Comparison of ENCODE assay signal across 24 mouse cellular contexts in genomic region chr6:55879356-55879960, GRCm38 (mm10). TPM values are rescaled to one million over a fixed set of nuclear protein-coding genes. Genes with fewer than 3 reads are reported as not detected.
DNase-seq lines count a peak whose midpoint lies in the region; ATAC-seq lines count a peak whose summit lies in the region.
"Had no signal": no experiment of that assay in that cellular context is flagged by ENCODE, and none has a peak within 500 bp of the region (broad histone marks: within the 10 kb centered on the region; RNA-seq: fewer than 3 reads in every experiment).

No protein-coding gene starts in this region.

- 40% methylated on average over 5 of the region's 5 CpGs for WGBS in forebrain, embryonic 15.5 days
- 64% methylated on average over 5 of the region's 5 CpGs for WGBS in forebrain, embryonic 11.5 days
- WGBS in hindbrain, embryonic 14.5 days, result 62% methylated on average over 5 of the region's 5 CpGs

- no peak overlapping the region for H3K4me2 ChIP-seq in forebrain, embryonic 15.5 days (replicated peaks)
- H3K4me2 ChIP-seq in forebrain, embryonic 11.5 days (ENCODE audit: low read depth, low read length, severe bottlenecking), result no peak overlapping the region
- H3K4me2 ChIP-seq in hindbrain, embryonic 14.5 days (replicated peaks), result no peak overlapping the region
- H3K4me2 ChIP-seq: heart, embryonic 11.5 days; intestine, embryonic 15.5 days; liver, embryonic 13.5 days; lung, embryonic 14.5 days; midbrain, embryonic 13.5 days had no signal

- H3K4me3 ChIP-seq in forebrain, embryonic 15.5 days, result no peak overlapping the region
- no peak overlapping the region for H3K4me3 ChIP-seq in forebrain, embryonic 11.5 days (ENCODE audit: low read depth, low read length)
- no peak overlapping the region for H3K4me3 ChIP-seq in hindbrain, embryonic 14.5 days (replicated peaks; ENCODE audit: low read length)
- H3K4me3 ChIP-seq: erythroblast, embryonic 14.5 days; intestine, embryonic 15.5 days; left cerebral cortex, adult 2 months; liver, embryonic 13.5 days; megakaryocyte, embryonic 14.5 days; midbrain, embryonic 13.5 days had no signal

- H3K9ac ChIP-seq in forebrain, embryonic 15.5 days (replicated peaks), result no peak overlapping the region
- H3K9ac ChIP-seq in forebrain, embryonic 11.5 days (ENCODE audit: low read length), result no peak overlapping the region
- no peak overlapping the region for H3K9ac ChIP-seq in hindbrain, embryonic 14.5 days
- H3K9ac ChIP-seq: intestine, embryonic 15.5 days; liver, embryonic 13.5 days; lung, embryonic 14.5 days; midbrain, embryonic 13.5 days had no signal

- no peaks in the 10 kb centered on the region for H3K27me3 ChIP-seq in forebrain, embryonic 15.5 days
- no peaks in the 10 kb centered on the region for H3K27me3 ChIP-seq in forebrain, embryonic 11.5 days (ENCODE audit: control insufficient read depth, insufficient read depth, low read length)
- H3K27me3 ChIP-seq in hindbrain, embryonic 14.5 days (ENCODE audit: control insufficient read depth, insufficient read depth, low read length), result no peaks in the 10 kb centered on the region
- H3K27me3 ChIP-seq: intestine, embryonic 15.5 days; liver, embryonic 13.5 days; megakaryocyte, embryonic 14.5 days; midbrain, embryonic 13.5 days had no signal

- DNase-seq in cerebellum, postnatal 14 days, result peak; percentile 12 to 33
- DNase-seq in cerebellum, postnatal 4 days (ENCODE audit: low spot score in 2 of 2), result no peak
- DNase-seq in forebrain, embryonic 11.5 days (ENCODE audit: low spot score), result no peak
- peak; percentile 27 to 35 for DNase-seq in right cerebral cortex, postnatal 10 days (ENCODE audit: low spot score in 2 of 2)
- no peak for DNase-seq in right cerebral cortex, postnatal 36 days (ENCODE audit: low spot score in 2 of 2)
- peak; percentile 42 for DNase-seq in telencephalon, adult 2 months (ENCODE audit: low read depth, low spot score)
- DNase-seq in hindbrain, embryonic 14.5 days (ENCODE audit: low spot score), result no peak
- DNase-seq: gastrocnemius, postnatal 10 days; heart, adult 11 months; kidney, adult 8-10 months; kidney, postnatal 25 days; liver, embryonic 13.5 days; lung, embryonic 14.5 days; thymus, adult 2 months had no signal

- H3K27ac ChIP-seq in forebrain, embryonic 15.5 days (replicated peaks), result peak overlapping the region; percentile 87
- no peak overlapping the region for H3K27ac ChIP-seq in forebrain, embryonic 11.5 days (ENCODE audit: low read depth, low read length)
- no peak overlapping the region for H3K27ac ChIP-seq in hindbrain, embryonic 14.5 days
- H3K27ac ChIP-seq: intestine, embryonic 15.5 days; left cerebral cortex, adult 2 months; liver, embryonic 13.5 days; midbrain, embryonic 13.5 days had no signal

- H3K9me3 ChIP-seq in forebrain, embryonic 15.5 days, result no peaks in the 10 kb centered on the region
- H3K9me3 ChIP-seq in forebrain, embryonic 11.5 days (ENCODE audit: control insufficient read depth, low read length), result no peaks in the 10 kb centered on the region
- no peaks in the 10 kb centered on the region for H3K9me3 ChIP-seq in hindbrain, embryonic 14.5 days (ENCODE audit: control insufficient read depth, low read length)
- H3K9me3 ChIP-seq: intestine, embryonic 15.5 days; liver, embryonic 13.5 days; megakaryocyte, embryonic 14.5 days; midbrain, embryonic 13.5 days had no signal

- peaks cover 23% of the 10 kb centered on the region for H3K4me1 ChIP-seq in forebrain, embryonic 15.5 days
- no peaks in the 10 kb centered on the region; the same call in 1 of the 2 replicates for H3K4me1 ChIP-seq in forebrain, embryonic 11.5 days (replicated peaks; ENCODE audit: control insufficient read depth, insufficient read depth, low read length)
- no peaks in the 10 kb centered on the region for H3K4me1 ChIP-seq in hindbrain, embryonic 14.5 days (replicated peaks; ENCODE audit: control insufficient read depth, insufficient read depth, low read length)
- H3K4me1 ChIP-seq: liver, embryonic 13.5 days; megakaryocyte, embryonic 14.5 days; midbrain, embryonic 13.5 days had no signal

- ATAC-seq in forebrain, embryonic 15.5 days (replicated peaks), result peak; percentile 91
- no peak for ATAC-seq in forebrain, embryonic 11.5 days (replicated peaks; ENCODE audit: low FRiP score)
- no peak for ATAC-seq in hindbrain, embryonic 14.5 days (ENCODE audit: low FRiP score)
- ATAC-seq: CD4-positive, CD25-positive, alpha-beta regulatory T cell, adult 4 months; hindbrain, embryonic 16.5 days; intestine, embryonic 15.5 days; midbrain, embryonic 13.5 days had no signal

- H3K36me3 ChIP-seq in forebrain, embryonic 15.5 days, result no peaks in the 10 kb centered on the region
- no peaks in the 10 kb centered on the region for H3K36me3 ChIP-seq in forebrain, embryonic 11.5 days (ENCODE audit: control insufficient read depth, insufficient read depth, low read length)
- H3K36me3 ChIP-seq in hindbrain, embryonic 14.5 days (replicated peaks; ENCODE audit: control insufficient read depth, insufficient read depth), result no peaks in the 10 kb centered on the region
- H3K36me3 ChIP-seq: intestine, embryonic 15.5 days; liver, embryonic 13.5 days; midbrain, embryonic 13.5 days had no signal

RNA-seq across cellular contexts. Expression of gene Itprid1, which starts 42.8 kb away (rescaled TPM):
- 2.2 and 2.8 TPM in 2 replicates for polyA plus RNA-seq in forebrain, embryonic 15.5 days (2015; fragmentation: Nextera tagmentation; extraction: Ambion mirVana)
- 0.13 TPM in 1 of 2 replicates, not detected in the other for polyA plus RNA-seq in forebrain, embryonic 11.5 days (2014; fragmentation: Nextera tagmentation; extraction: Ambion mirVana)
- polyA plus RNA-seq in hindbrain, embryonic 14.5 days (2014; fragmentation: Nextera tagmentation; extraction: Ambion mirVana), result not detected in 2 replicates
- polyA plus RNA-seq: CD4-positive, CD25-positive, alpha-beta regulatory T cell, adult 4 months; erythroblast, embryonic 14.5 days; heart, embryonic 11.5 days; heart, postnatal 0 days; intestine, embryonic 15.5 days; liver, embryonic 13.5 days; lung, embryonic 14.5 days; midbrain, embryonic 13.5 days had no signal

Comparison
In these comparisons a context has a peak if more than half of its experiments do, and no peak if none do; other contexts are left out.
1. DNase-seq: peak in cerebellum, postnatal 14 days (2 of 2), right cerebral cortex, postnatal 10 days (2 of 2) and telencephalon, adult 2 months (single experiment); none in cerebellum, postnatal 4 days (0 of 2), forebrain, embryonic 11.5 days (single experiment), right cerebral cortex, postnatal 36 days (0 of 2) and hindbrain, embryonic 14.5 days (single experiment).